ENCODE assay signal across 9 mouse cellular contexts in the genomic region with DNA sequence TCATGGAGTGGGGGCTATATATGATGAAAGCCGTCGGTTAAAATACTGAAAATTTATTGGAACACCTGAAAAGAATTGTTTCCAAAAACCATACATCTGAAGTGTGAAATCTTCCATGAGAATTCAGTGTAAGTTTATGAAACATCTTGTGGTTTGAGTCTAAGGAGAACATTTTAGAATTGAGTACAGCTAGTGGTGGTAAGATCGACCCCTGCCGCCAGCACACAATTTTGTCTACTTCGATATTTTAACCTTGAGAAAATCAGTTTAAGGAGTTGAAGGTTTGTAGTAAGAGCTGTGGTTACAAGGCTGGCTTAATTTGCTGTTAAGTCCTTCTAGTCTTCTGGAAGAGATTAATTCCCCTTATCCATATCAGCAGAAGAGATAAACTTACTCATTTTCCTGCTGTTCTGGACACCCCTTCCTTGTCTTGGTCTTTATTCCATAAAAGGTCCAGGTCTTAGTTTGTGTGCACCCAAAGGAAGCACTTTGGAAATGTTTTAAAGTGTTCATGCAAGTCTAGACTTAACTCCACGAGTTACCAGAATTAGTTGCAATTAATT. TPM values are rescaled to one million over a fixed set of nuclear protein-coding genes. Genes with fewer than 3 reads are reported as not detected.
DNase-seq lines count a peak whose midpoint lies in the region; ATAC-seq and TF ChIP-seq lines count a peak whose summit lies in the region.
"Had no signal": no experiment of that assay in that cellular context is flagged by ENCODE, and none has a peak within 500 bp of the region (broad histone marks: within the 10 kb centered on the region; RNA-seq: fewer than 3 reads in every experiment).

No protein-coding gene starts in this region.

- H3K27me3 ChIP-seq in heart, adult 2 months (ENCODE audit: control insufficient read depth, insufficient read depth, low read length): no peaks in the 10 kb centered on the region
- no peaks in the 10 kb centered on the region for H3K27me3 ChIP-seq in embryonic facial prominence, embryonic 13.5 days
- H3K27me3 ChIP-seq in limb, embryonic 15.5 days: no peaks in the 10 kb centered on the region

- no peak for TF ChIP-seq EP300 in heart, adult 2 months (IDR thresholded peaks at IDR 0.05; ENCODE audit: insufficient read depth, low read depth, low read length)

- no peaks in the 10 kb centered on the region for H3K9me3 ChIP-seq in embryonic facial prominence, embryonic 13.5 days
- no peaks in the 10 kb centered on the region for H3K9me3 ChIP-seq in limb, embryonic 15.5 days

- H3K4me3 ChIP-seq in heart, adult 2 months: peak overlapping the region; percentile 98
- H3K4me3 ChIP-seq in embryonic facial prominence, embryonic 13.5 days: peak overlapping the region; percentile 96
- H3K4me3 ChIP-seq in limb, embryonic 15.5 days: peak overlapping the region; percentile 91

- no peak for ATAC-seq in embryonic facial prominence, embryonic 13.5 days (ENCODE audit: insufficient number of reproducible peaks, insufficient read depth, low FRiP score, low TSS enrichment, low read depth)
- ATAC-seq in limb, embryonic 15.5 days (ENCODE audit: insufficient number of reproducible peaks, low FRiP score, low TSS enrichment, low read depth): no peak

- peaks cover 12% of the 10 kb centered on the region for H3K36me3 ChIP-seq in heart, adult 2 months (ENCODE audit: control insufficient read depth, insufficient read depth, low read length)
- H3K36me3 ChIP-seq in embryonic facial prominence, embryonic 13.5 days: no peaks in the 10 kb centered on the region
- no peaks in the 10 kb centered on the region for H3K36me3 ChIP-seq in limb, embryonic 15.5 days

- peak overlapping the region; percentile 79 for H3K4me2 ChIP-seq in embryonic facial prominence, embryonic 13.5 days
- peak overlapping the region; percentile 50 for H3K4me2 ChIP-seq in limb, embryonic 15.5 days

- H3K4me1 ChIP-seq in heart, adult 2 months (ENCODE audit: control insufficient read depth, insufficient read depth, low read length): peaks cover 2% of the 10 kb centered on the region
- peaks cover 17% of the 10 kb centered on the region for H3K4me1 ChIP-seq in embryonic facial prominence, embryonic 13.5 days
- H3K4me1 ChIP-seq in limb, embryonic 15.5 days: peaks cover 8% of the 10 kb centered on the region

- intact Hi-C loops in heart, adult 2 months (cut with DNase I): loop anchor here (5.0 to 10.0 kb wide), 2 partner anchors 64 to 117 kb away; no protein-coding TSS in a partner anchor
- intact Hi-C loops in heart, postnatal 36 days (cut with DNase I): loop anchor here (2.0 to 5.0 kb wide), 2 partner anchors 112 to 200 kb away; no protein-coding TSS in a partner anchor

- no peaks in the 10 kb centered on the region for H3K79me2 ChIP-seq in heart, adult 2 months (replicated peaks; ENCODE audit: control insufficient read depth, insufficient read depth, low read length)

- H3K27ac ChIP-seq in heart, adult 2 months: peak overlapping the region; percentile 99
- peak overlapping the region; percentile 99 for H3K27ac ChIP-seq in embryonic facial prominence, embryonic 13.5 days
- peak overlapping the region; percentile 100 for H3K27ac ChIP-seq in limb, embryonic 15.5 days

- 2% methylated on average over 6 of the region's 6 CpGs for WGBS in heart, adult 2 months
- WGBS in embryonic facial prominence, embryonic 13.5 days: 2% methylated on average over 6 of the region's 6 CpGs
- WGBS in limb, embryonic 15.5 days: under 1% methylated on average over 6 of the region's 6 CpGs

- TF ChIP-seq CTCF in heart, adult 2 months (IDR thresholded peaks at IDR 0.05): no peak

- no peak for DNase-seq in heart, adult 2 months
- DNase-seq in heart, postnatal 36 days: no peak
- peak; percentile 44 for DNase-seq in 416B (ENCODE audit: low read depth)
- DNase-seq in frontal cortex, postnatal 25 days (ENCODE audit: low spot score in 2 of 2): no peak
- DNase-seq in gastrocnemius, postnatal 25 days: no peak
- no peak for DNase-seq in cerebellum, postnatal 14 days

- H3K9ac ChIP-seq in heart, adult 2 months (ENCODE audit: low read depth, low read length): peak overlapping the region; percentile 95
- peak overlapping the region; percentile 98 for H3K9ac ChIP-seq in embryonic facial prominence, embryonic 13.5 days
- peak overlapping the region; percentile 100 for H3K9ac ChIP-seq in limb, embryonic 15.5 days

- no peak for TF ChIP-seq POLR2A in heart, adult 2 months (IDR thresholded peaks at IDR 0.05; ENCODE audit: insufficient read depth, low read depth, low read length)

RNA-seq across cellular contexts. Expression of gene Hif1a, which starts 7.9 kb away (rescaled TPM):
- total RNA-seq in heart, adult 2 months (2021): 10 to 100 TPM; 45.3 to 45.7 TPM
- polyA plus RNA-seq in heart, adult 2 months (2012; rRNA removed): 18.0 and 35.1 TPM in 2 replicates
- 10 to 100 TPM; 53.0 to 55.9 TPM for total RNA-seq in heart, postnatal 36 days (2021)
- 105 and 118 TPM in 2 replicates for polyA plus RNA-seq in embryonic facial prominence, embryonic 13.5 days (2015; fragmentation: Nextera tagmentation; extraction: Ambion mirVana)
- 93.8 and 101 TPM in 2 replicates for polyA plus RNA-seq in limb, embryonic 15.5 days (2015; fragmentation: Nextera tagmentation; extraction: Ambion mirVana)
- 10 to 100 TPM; 15.9 to 16.7 TPM for total RNA-seq in gastrocnemius, postnatal 25 days (2021)

RNA-seq across cellular contexts. Expression of gene Gm49321, which starts 28.4 kb away (rescaled TPM):
- 1 to 10 TPM; 6.9 to 7.2 TPM for total RNA-seq in heart, adult 2 months (2021)
- not detected in 2 replicates for polyA plus RNA-seq in heart, adult 2 months (2012; rRNA removed)
- 1 to 10 TPM; 3.7 to 7.0 TPM for total RNA-seq in heart, postnatal 36 days (2021)
- polyA plus RNA-seq in embryonic facial prominence, embryonic 13.5 days (2015; fragmentation: Nextera tagmentation; extraction: Ambion mirVana): 14.3 and 17.3 TPM in 2 replicates
- polyA plus RNA-seq in limb, embryonic 15.5 days (2015; fragmentation: Nextera tagmentation; extraction: Ambion mirVana): 14.7 and 14.8 TPM in 2 replicates
- total RNA-seq in gastrocnemius, postnatal 25 days (2021): 1 to 10 TPM; 3.0 to 3.6 TPM
- total RNA-seq: neutrophil, adult 5-6 weeks had no signal

RNA-seq across cellular contexts. Expression of gene Snapc1, which starts 55.2 kb away (rescaled TPM):
- 10 to 100 TPM; 10.9 to 12.8 TPM for total RNA-seq in heart, adult 2 months (2021)
- polyA plus RNA-seq in heart, adult 2 months (2012; rRNA removed): 5.0 and 8.6 TPM in 2 replicates
- 10 to 100 TPM in 1 of 2 experiments, 1 to 10 TPM in 1; 8.8 to 13.4 TPM for total RNA-seq in heart, postnatal 36 days (2021)
- polyA plus RNA-seq in embryonic facial prominence, embryonic 13.5 days (2015; fragmentation: Nextera tagmentation; extraction: Ambion mirVana): 23.0 and 23.5 TPM in 2 replicates
- polyA plus RNA-seq in limb, embryonic 15.5 days (2015; fragmentation: Nextera tagmentation; extraction: Ambion mirVana): 16.2 and 21.7 TPM in 2 replicates
- 1 to 10 TPM; 4.6 to 5.0 TPM for total RNA-seq in gastrocnemius, postnatal 25 days (2021)
